Mouse (Mus musculus): Measurements from ENCODE around the gene Rprd1b.

DNA sequence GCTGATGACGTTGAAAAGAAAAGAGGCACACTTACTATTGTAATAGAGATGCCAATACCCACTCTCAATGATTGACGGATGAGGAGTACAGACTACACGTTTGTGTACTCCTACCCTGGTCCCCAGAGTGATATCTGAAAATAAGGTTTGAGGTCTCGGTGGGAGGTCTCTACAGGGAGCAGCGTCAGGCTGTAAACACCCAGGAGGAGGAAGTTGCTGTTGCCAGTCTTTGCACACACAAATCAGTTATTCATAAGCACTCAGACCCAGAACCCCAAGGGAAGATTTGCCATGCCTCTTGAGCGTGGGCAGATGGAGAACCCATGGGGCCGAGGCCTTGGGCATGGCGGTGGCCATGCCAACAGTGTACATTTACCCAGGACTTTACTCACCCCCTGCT lies 56.2 kb downstream of the Rprd1b start:
- TF ChIP-seq CTCF (IDR thresholded peaks at IDR 0.05; ENCODE audit: low read depth) (no peak), EP300 (IDR thresholded peaks at IDR 0.05; ENCODE audit: low read depth) (no peak)
